Mouse (Mus musculus) bone marrow macrophage, adult 2 months (primary cell): ENCODE results near the gene Mprip.

Source experiments
- CTCF ChIP-seq: IDR thresholded peaks from 2 replicates; pipeline ENCODE4 v1.5.1; 2012; ENCODE audit warnings: low read depth, mild to moderate bottlenecking, low read length, moderate library complexity
- POLR2A ChIP-seq: IDR thresholded peaks from 2 replicates; pipeline ENCODE4 v1.6.1; 2012; ENCODE audit warnings: mild to moderate bottlenecking, low read depth, low read length, borderline replicate concordance

DNA sequence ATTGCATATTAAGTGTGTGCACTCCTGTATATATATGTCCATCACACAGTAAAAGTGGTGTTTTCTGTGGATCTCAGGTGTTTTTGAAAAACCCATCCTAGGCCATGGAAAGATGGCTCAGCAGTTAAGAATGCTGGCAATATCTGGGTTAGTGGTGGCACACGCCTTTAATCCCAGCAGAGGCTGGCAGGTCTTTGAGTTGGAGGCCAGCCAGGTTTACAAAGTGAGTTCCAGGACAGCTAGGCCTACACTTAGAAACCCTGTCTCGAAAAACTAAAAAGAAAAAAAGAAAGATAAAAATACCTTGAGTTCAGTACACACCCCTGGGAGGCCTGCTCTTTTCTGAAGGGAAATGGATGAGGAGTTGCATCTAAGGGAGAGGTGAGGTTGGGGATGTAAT lies 60.3 kb downstream of the Mprip start:
- TF ChIP-seq CTCF (no peak), POLR2A (no peak)
